Mouse (Mus musculus): ENCODE measurements around the gene Tmem92. TPM values are rescaled to one million over a fixed set of nuclear protein-coding genes. Genes with fewer than 3 reads are reported as not detected.

The Tmem92 gene
- polyA plus RNA-seq, 1 experiment from 2014 or later: not detected

GRCm38 (mm10) chr11:94728545-94728944 lies 54.0 kb downstream of the Tmem92 start:
- no peak overlapping the region for H3K4me3 ChIP-seq
- WGBS: 76% methylated on average over 3 of the region's 3 CpGs
- no peak overlapping the region for H3K27ac ChIP-seq (ENCODE audit: poor library complexity, severe bottlenecking)
- H3K4me2 ChIP-seq: no peak overlapping the region
- H3K9me3 ChIP-seq (replicated peaks): no peaks in the 10 kb centered on the region
- H3K27me3 ChIP-seq (replicated peaks): peaks cover 3% of the 10 kb centered on the region; the same call in 1 of the 2 replicates
- no peaks in the 10 kb centered on the region for H3K36me3 ChIP-seq
- H3K4me1 ChIP-seq (replicated peaks): no peaks in the 10 kb centered on the region
- ATAC-seq (ENCODE audit: insufficient number of reproducible peaks, low FRiP score): no peak
- H3K9ac ChIP-seq: no peak overlapping the region

- H3K9me3 ChIP-seq (replicated peaks): no peaks in the 10 kb centered on the region
- H3K27ac ChIP-seq (ENCODE audit: poor library complexity, severe bottlenecking): no peak overlapping the region
- no peak overlapping the region for H3K4me3 ChIP-seq
- H3K4me2 ChIP-seq: no peak overlapping the region
- ATAC-seq (ENCODE audit: insufficient number of reproducible peaks, low FRiP score): no peak
- H3K36me3 ChIP-seq: no peaks in the 10 kb centered on the region
- no peak overlapping the region for H3K9ac ChIP-seq
- H3K4me1 ChIP-seq (replicated peaks): no peaks in the 10 kb centered on the region
- 79% methylated on average over 3 of the region's 3 CpGs for WGBS
- no peaks in the 10 kb centered on the region for H3K27me3 ChIP-seq (replicated peaks)
Observed at GRCm38 (mm10) chr11:94727306-94727705, 55.2 kb downstream of the Tmem92 start.

Other genes with a start within 250 kb of the Tmem92 start
- gene Rsad1, start 233.4 kb downstream of the Tmem92 start, polyA plus RNA-seq (2016; fragmentation: Nextera tagmentation; extraction: Ambion mirVana): 5.1 and 5.5 TPM in 2 replicates
- 0.36 TPM in 1 of 2 replicates, not detected in the other for gene Chad, start 217.7 kb downstream of the Tmem92 start, polyA plus RNA-seq (2016; fragmentation: Nextera tagmentation; extraction: Ambion mirVana)
- gene Acsf2, start 180.8 kb downstream of the Tmem92 start, polyA plus RNA-seq (2016; fragmentation: Nextera tagmentation; extraction: Ambion mirVana): 3.4 and 4.3 TPM in 2 replicates
- 178 and 180 TPM in 2 replicates for gene Lrrc59, start 152.9 kb downstream of the Tmem92 start, polyA plus RNA-seq (2016; fragmentation: Nextera tagmentation; extraction: Ambion mirVana)
- 123 and 128 TPM in 2 replicates for gene Mrpl27, start 128.9 kb downstream of the Tmem92 start, polyA plus RNA-seq (2016; fragmentation: Nextera tagmentation; extraction: Ambion mirVana)
- 15.3 and 15.9 TPM in 2 replicates for gene Eme1, start 128.7 kb downstream of the Tmem92 start, polyA plus RNA-seq (2016; fragmentation: Nextera tagmentation; extraction: Ambion mirVana)
- gene Xylt2, start 105.2 kb downstream of the Tmem92 start, polyA plus RNA-seq (2016; fragmentation: Nextera tagmentation; extraction: Ambion mirVana): 16.4 and 17.8 TPM in 2 replicates
- gene Gm11541, start 78.2 kb downstream of the Tmem92 start, polyA plus RNA-seq (2016; fragmentation: Nextera tagmentation; extraction: Ambion mirVana): not detected in 2 replicates
- gene Cdc34b, start 40.9 kb downstream of the Tmem92 start, polyA plus RNA-seq (2016; fragmentation: Nextera tagmentation; extraction: Ambion mirVana): not detected in 2 replicates
- 404 and 446 TPM in 2 replicates for gene Col1a1, start 153.5 kb upstream of the Tmem92 start, polyA plus RNA-seq (2016; fragmentation: Nextera tagmentation; extraction: Ambion mirVana)
- gene Hils1, start 184.9 kb upstream of the Tmem92 start, polyA plus RNA-seq (2016; fragmentation: Nextera tagmentation; extraction: Ambion mirVana): 0.30 TPM in 1 of 2 replicates, not detected in the other
- 20.6 and 26.6 TPM in 2 replicates for gene Sgca, start 193.6 kb upstream of the Tmem92 start, polyA plus RNA-seq (2016; fragmentation: Nextera tagmentation; extraction: Ambion mirVana)
- 10.4 and 12.2 TPM in 2 replicates for gene Ppp1r9b, start 208.3 kb upstream of the Tmem92 start, polyA plus RNA-seq (2016; fragmentation: Nextera tagmentation; extraction: Ambion mirVana)
- 14.8 and 16.5 TPM in 2 replicates for gene Samd14, start 227.2 kb upstream of the Tmem92 start, polyA plus RNA-seq (2016; fragmentation: Nextera tagmentation; extraction: Ambion mirVana)